Mouse (Mus musculus): ENCODE measurements around the gene Slain1. TPM values are rescaled to one million over a fixed set of nuclear protein-coding genes. Genes with fewer than 3 reads are reported as not detected.
"Not testable (repeated sequence)": the region's sequence is repeated elsewhere in the genome, so short reads cannot be mapped to it uniquely, and the experiment has no call there.

Gene Slain1
- polyA plus RNA-seq, 1 experiment from 2014 or later, result 15.4 TPM

GRCm38 (mm10) chr14:103729760-103730367 is 79.8 kb downstream of the Slain1 start:
- no peak for ATAC-seq (ENCODE audit: low FRiP score)
- Histone ChIP-seq H3K9me3 (no peaks in the 10 kb centered on the region; the same call in 1 of the 2 replicates), H3K27me3 (no peaks in the 10 kb centered on the region), H3K27ac (no peak overlapping the region), H3K9ac (no peak overlapping the region), H3K36me3 (no peaks in the 10 kb centered on the region), H3K4me3 (no peak overlapping the region), H3K4me1 (replicated peaks) (no peaks in the 10 kb centered on the region), H3K4me2 (no peak overlapping the region)
- WGBS, result 68% methylated on average over 11 of the region's 11 CpGs

GRCm38 (mm10) chr14:103732626-103733025 is 82.6 kb downstream of the Slain1 start:
- no peak for ATAC-seq (ENCODE audit: low FRiP score)
- no peaks in the 10 kb centered on the region for H3K9me3 ChIP-seq
- no peak overlapping the region for H3K4me2 ChIP-seq
- no peaks in the 10 kb centered on the region for H3K27me3 ChIP-seq
- no peaks in the 10 kb centered on the region for H3K4me1 ChIP-seq (replicated peaks)
- no peak overlapping the region for H3K4me3 ChIP-seq
- no peaks in the 10 kb centered on the region for H3K36me3 ChIP-seq
- 64% methylated on average over 1 of the region's 1 CpGs for WGBS
- no peak overlapping the region for H3K27ac ChIP-seq
- H3K9ac ChIP-seq, result no peak overlapping the region

- H3K9ac ChIP-seq, result no peak overlapping the region
- H3K4me3 ChIP-seq, result no peak overlapping the region
- H3K4me1 ChIP-seq (replicated peaks), result no peaks in the 10 kb centered on the region
- H3K27me3 ChIP-seq, result no peaks in the 10 kb centered on the region
- H3K27ac ChIP-seq, result no peak overlapping the region
- H3K9me3 ChIP-seq, result no peaks in the 10 kb centered on the region
- no peak for ATAC-seq (ENCODE audit: low FRiP score)
- H3K36me3 ChIP-seq, result no peaks in the 10 kb centered on the region
- WGBS, result 86% methylated on average over 7 of the region's 7 CpGs
- no peak overlapping the region for H3K4me2 ChIP-seq
These were observed 91.2 kb downstream of the Slain1 start for GRCm38 (mm10) chr14:103741216-103741615.

GRCm38 (mm10) chr14:103742150-103742549 is 92.1 kb downstream of the Slain1 start:
- H3K4me2 ChIP-seq, result no peak overlapping the region
- ATAC-seq (ENCODE audit: low FRiP score), result no peak
- H3K4me3 ChIP-seq, result no peak overlapping the region
- H3K9me3 ChIP-seq, result no peaks in the 10 kb centered on the region
- H3K9ac ChIP-seq, result no peak overlapping the region
- no peak overlapping the region for H3K27ac ChIP-seq
- no peaks in the 10 kb centered on the region for H3K27me3 ChIP-seq
- H3K36me3 ChIP-seq, result no peaks in the 10 kb centered on the region
- WGBS, result 57% methylated on average over 8 of the region's 8 CpGs
- no peaks in the 10 kb centered on the region for H3K4me1 ChIP-seq (replicated peaks)

- H3K4me3 ChIP-seq, result no peak overlapping the region
- no peaks in the 10 kb centered on the region for H3K9me3 ChIP-seq
- no peak overlapping the region for H3K9ac ChIP-seq
- H3K4me1 ChIP-seq (replicated peaks), result no peaks in the 10 kb centered on the region
- no peaks in the 10 kb centered on the region for H3K36me3 ChIP-seq
- ATAC-seq (ENCODE audit: low FRiP score), result no peak
- no peaks in the 10 kb centered on the region for H3K27me3 ChIP-seq
- H3K27ac ChIP-seq, result no peak overlapping the region
- 56% methylated on average over 6 of the region's 6 CpGs for WGBS
- H3K4me2 ChIP-seq, result no peak overlapping the region
These were observed 97.3 kb downstream of the Slain1 start for GRCm38 (mm10) chr14:103747345-103747744.

- not testable (repeated sequence) for H3K9ac ChIP-seq; H3K4me1 ChIP-seq (replicated peaks); H3K36me3 ChIP-seq; ATAC-seq (ENCODE audit: low FRiP score); H3K4me2 ChIP-seq; H3K27ac ChIP-seq; H3K27me3 ChIP-seq; H3K9me3 ChIP-seq; H3K4me3 ChIP-seq
- WGBS, result 96% methylated on average over 4 of the region's 4 CpGs
These were observed 100.6 kb downstream of the Slain1 start for GRCm38 (mm10) chr14:103750638-103751037.

- Histone ChIP-seq H3K4me2 (no peak overlapping the region), H3K27ac (no peak overlapping the region), H3K27me3 (no peaks in the 10 kb centered on the region), H3K9me3 (no peaks in the 10 kb centered on the region), H3K36me3 (no peaks in the 10 kb centered on the region), H3K4me3 (no peak overlapping the region), H3K9ac (no peak overlapping the region), H3K4me1 (replicated peaks) (no peaks in the 10 kb centered on the region)
- no peak for ATAC-seq (ENCODE audit: low FRiP score)
These were observed 101.4 kb downstream of the Slain1 start for GRCm38 (mm10) chr14:103751384-103751783.

GRCm38 (mm10) chr14:103752773-103753172 is 102.7 kb downstream of the Slain1 start:
- H3K9ac ChIP-seq, result no peak overlapping the region
- WGBS, result 94% methylated on average over 7 of the region's 7 CpGs

GRCm38 (mm10) chr14:103754041-103754440 is 104.0 kb downstream of the Slain1 start:
- Histone ChIP-seq H3K27me3 (no peaks in the 10 kb centered on the region), H3K36me3 (no peaks in the 10 kb centered on the region)
- 83% methylated on average over 7 of the region's 7 CpGs for WGBS

More at GRCm38 (mm10) chr14:103752773-103753172, 102.7 kb downstream of the Slain1 start:
- Histone ChIP-seq H3K4me2 (no peak overlapping the region), H3K9me3 (no peaks in the 10 kb centered on the region), H3K36me3 (no peaks in the 10 kb centered on the region), H3K4me3 (no peak overlapping the region), H3K27me3 (no peaks in the 10 kb centered on the region), H3K27ac (no peak overlapping the region), H3K4me1 (replicated peaks) (no peaks in the 10 kb centered on the region)
- no peak for ATAC-seq (ENCODE audit: low FRiP score)

GRCm38 (mm10) chr14:103754465-103754864 is 104.4 kb downstream of the Slain1 start:
- H3K9me3 ChIP-seq, result no peaks in the 10 kb centered on the region
- H3K4me1 ChIP-seq (replicated peaks), result no peaks in the 10 kb centered on the region
- no peak overlapping the region for H3K9ac ChIP-seq
- no peaks in the 10 kb centered on the region for H3K36me3 ChIP-seq
- no peak overlapping the region for H3K4me3 ChIP-seq
- 88% methylated on average over 9 of the region's 9 CpGs for WGBS
- no peak overlapping the region for H3K27ac ChIP-seq
- H3K4me2 ChIP-seq, result no peak overlapping the region
- H3K27me3 ChIP-seq, result no peaks in the 10 kb centered on the region
- no peak for ATAC-seq (ENCODE audit: low FRiP score)

More at GRCm38 (mm10) chr14:103754041-103754440, 104.0 kb downstream of the Slain1 start:
- Histone ChIP-seq H3K4me3 (no peak overlapping the region), H3K9me3 (no peaks in the 10 kb centered on the region), H3K9ac (no peak overlapping the region), H3K4me1 (replicated peaks) (no peaks in the 10 kb centered on the region), H3K27ac (no peak overlapping the region), H3K4me2 (no peak overlapping the region)
- no peak for ATAC-seq (ENCODE audit: low FRiP score)

Small RNAs within 50 kb of the gene (microRNA-seq; reads per million reads assigned to microRNA genes)
- gene Gm22877, result not detected

Other genes starting within 250 kb of the Slain1 start
- 0.08 and 0.16 TPM in 2 replicates for gene Scel, start 136.9 kb upstream of the Slain1 start, polyA plus RNA-seq (2015; fragmentation: Nextera tagmentation; extraction: Ambion mirVana)
- gene Ednrb, start 194.2 kb downstream of the Slain1 start, polyA plus RNA-seq (2015; fragmentation: Nextera tagmentation; extraction: Ambion mirVana), result 134 and 147 TPM in 2 replicates

All from hindbrain, embryonic 13.5 days (tissue).